Mouse (Mus musculus): ENCODE results near the gene Ldlr.

Ldlr gene

GRCm38 (mm10) chr9:21794925-21795324, 71.6 kb downstream of the Ldlr start:
- no peak for DNase-seq

- DNase-seq, result no peak
Observed at GRCm38 (mm10) chr9:21795579-21795978, 72.3 kb downstream of the Ldlr start.

GRCm38 (mm10) chr9:21796259-21796658, 73.0 kb downstream of the Ldlr start:
- no peak for DNase-seq

GRCm38 (mm10) chr9:21796919-21797318, 73.6 kb downstream of the Ldlr start:
- no peak for DNase-seq

- peak; percentile 41 to 44 for DNase-seq
Observed at GRCm38 (mm10) chr9:21797921-21798344, 74.7 kb downstream of the Ldlr start.

- peak; percentile 78 to 87 for DNase-seq
Observed at GRCm38 (mm10) chr9:21798345-21799009, 75.2 kb downstream of the Ldlr start, which contains the start of gene Kank2. Kank2 (minus strand) TSS chr9:21798744.

GRCm38 (mm10) chr9:21799010-21799350, 75.7 kb downstream of the Ldlr start:
- no peak for DNase-seq
